Mouse (Mus musculus) lung, adult 2 months (tissue): Measurements from ENCODE around the gene Tmem156. TPM values are rescaled to one million over a fixed set of nuclear protein-coding genes. Genes with fewer than 3 reads are reported as not detected.
A peak's percentile ranks its signal among the peaks of the same experiment; 100 is the strongest.

Source experiments
- DNase-seq: peaks from one replicate; pipeline ENCODE4 v3.0.0; 2022
- H3K4me1 ChIP-seq: fragments of 200-500 bp; 2 replicates; pipeline ENCODE4 v1.6.1; 2011; ENCODE audit warnings: low read length; ENCODE audit not compliant: control insufficient read depth, insufficient read depth
- H3K4me3 ChIP-seq: fragments of 200-500 bp; replicated peaks from 2 replicates; pipeline ENCODE3; 2011; ENCODE audit warnings: low read depth, mild to moderate bottlenecking, control low read depth, low read length; ENCODE audit errors: extremely low read depth
- CTCF ChIP-seq: fragments of 200-500 bp; IDR thresholded peaks from 2 replicates; pipeline ENCODE4 v1.5.1; 2011; ENCODE audit warnings: mild to moderate bottlenecking, low read length, control low read depth; ENCODE audit not compliant: insufficient read depth
- POLR2A ChIP-seq: fragments of 200-500 bp; IDR thresholded peaks from 2 replicates; pipeline ENCODE4 v1.6.1; 2011; ENCODE audit warnings: low read depth, mild to moderate bottlenecking, control low read depth, low read length, borderline replicate concordance; ENCODE audit errors: extremely low read depth
- WGBS: fragments of 180-500 bp; shearing (Covaris S2); methylation state at CpG from one replicate; pipeline ENCODE4 v1.1.7; 2018; 5-methylcytosine and 5-hydroxymethylcytosine counted together
- polyA plus RNA-seq: library from polyadenylated mRNA; depleted of rRNA; stranded (reverse); fragments of >200 nt; gene quantifications from 2 replicates; pipeline ENCODE4 v1.2.3, GENCODE M21; 2012

Gene Tmem156
- polyA plus RNA-seq, 1 experiment: 1.5 TPM

DNA sequence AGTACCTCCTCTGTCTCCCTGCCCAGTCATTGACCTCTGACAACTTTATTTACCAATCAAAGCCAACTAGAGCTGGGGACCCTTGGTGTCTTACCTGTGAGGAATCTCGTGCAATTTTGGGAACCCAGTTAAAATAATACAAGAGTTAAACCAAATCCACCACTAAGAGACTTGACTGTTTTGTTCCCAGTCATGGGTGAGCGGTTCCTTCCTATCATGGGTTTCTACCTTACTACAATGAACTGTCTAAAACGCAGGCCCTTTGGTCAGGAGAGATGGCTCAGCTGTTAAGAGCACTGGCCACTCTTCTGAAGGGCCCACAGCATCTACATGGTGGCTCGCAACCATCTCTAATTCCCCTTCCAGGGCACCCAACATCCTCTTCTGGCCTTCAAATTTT, 10.1 kb downstream of the Tmem156 start:
- Histone ChIP-seq H3K4me3 (no peak overlapping the region), H3K4me1 (peaks cover 6% of the 10 kb centered on the region)
- 90% methylated on average over 4 of the region's 4 CpGs for WGBS
- TF ChIP-seq POLR2A (no peak), CTCF (no peak)
- DNase-seq: no peak

DNA sequence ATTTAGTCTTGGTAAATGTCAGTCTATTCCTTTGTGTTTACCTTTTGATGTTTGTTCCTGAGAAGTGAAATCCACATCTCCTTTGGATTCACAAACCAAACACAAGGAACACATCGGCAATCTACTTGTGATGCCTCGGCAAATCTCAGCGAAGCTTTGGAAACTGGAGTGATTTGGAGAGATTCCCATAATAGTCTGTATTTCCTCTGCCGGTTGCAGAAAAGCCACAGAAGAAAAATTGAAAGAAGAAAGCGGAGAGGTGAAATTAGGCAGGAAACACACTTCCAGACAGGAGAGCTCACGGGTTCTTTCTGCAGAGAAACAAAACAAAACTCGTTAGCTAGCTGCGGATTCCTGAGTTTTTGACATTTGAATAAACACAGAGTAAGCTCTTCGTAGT, 12.1 kb downstream of the Tmem156 start:
- 18% methylated on average over 9 of the region's 9 CpGs for WGBS
- TF ChIP-seq POLR2A (no peak), CTCF (no peak)
- H3K4me3 ChIP-seq: peak overlapping the region; percentile 60
- DNase-seq: no peak
- H3K4me1 ChIP-seq: peaks cover 5% of the 10 kb centered on the region

DNA sequence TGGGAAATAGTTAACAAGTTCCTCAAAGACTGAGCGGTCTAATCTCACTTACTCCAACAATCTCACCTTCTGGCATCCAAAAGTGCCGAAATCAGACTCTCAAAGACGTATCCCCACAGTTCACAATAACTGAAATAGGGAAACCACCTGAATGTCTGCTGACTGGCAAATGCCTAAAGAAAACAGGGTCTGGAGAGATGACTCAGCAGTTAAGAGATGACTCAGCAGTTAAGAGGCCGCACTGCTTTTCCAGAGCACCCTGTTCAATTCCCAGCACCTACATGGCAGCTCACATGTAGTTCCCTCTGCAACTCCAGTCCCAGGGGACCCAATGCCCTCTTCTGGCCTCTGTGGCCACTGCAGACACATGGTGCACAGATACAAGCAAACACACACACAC, 13.9 kb downstream of the Tmem156 start:
- WGBS: 92% methylated on average over 4 of the region's 4 CpGs
- no peak for DNase-seq
- H3K4me1 ChIP-seq: peaks cover 5% of the 10 kb centered on the region
- H3K4me3 ChIP-seq: no peak overlapping the region
- TF ChIP-seq POLR2A: no peak
- TF ChIP-seq CTCF: no peak

DNA sequence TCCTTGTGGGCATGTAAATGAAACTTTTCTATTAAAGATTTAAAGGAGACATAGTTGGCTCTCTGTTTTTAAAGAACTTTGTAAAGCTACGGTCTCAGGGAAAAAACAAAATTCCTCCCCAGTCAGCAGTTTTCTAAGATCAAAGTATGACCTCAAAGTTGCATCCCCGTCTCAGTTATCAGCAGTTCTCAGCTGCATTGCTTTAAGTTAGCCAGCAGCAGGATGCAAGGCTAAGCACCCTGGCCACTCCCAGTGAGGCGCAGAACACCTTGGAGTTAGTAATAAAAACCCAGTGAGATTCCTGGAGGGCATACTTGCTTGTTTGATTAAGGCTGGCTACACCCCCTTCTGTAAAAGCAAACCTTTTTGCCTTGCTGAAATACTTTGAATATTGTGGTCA, 15.2 kb downstream of the Tmem156 start:
- DNase-seq: no peak

DNA sequence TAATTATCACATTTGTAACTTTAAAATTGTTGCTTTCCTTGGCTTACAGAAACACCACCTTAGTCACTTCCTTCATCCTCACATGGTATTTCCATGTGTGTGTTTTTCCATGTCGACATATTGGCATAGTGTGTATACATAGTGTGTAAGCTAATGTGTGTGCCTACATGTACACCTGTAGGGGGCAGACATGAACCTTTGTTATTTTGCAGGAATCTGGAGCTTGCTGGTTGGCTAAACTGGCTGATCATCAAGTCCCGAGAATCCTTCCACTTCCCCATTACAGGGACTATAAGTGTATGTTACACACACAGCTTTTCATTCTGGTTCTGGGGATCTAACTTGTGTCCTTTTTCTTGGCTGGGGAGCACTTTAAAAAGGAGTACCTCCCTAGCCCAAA, 15.8 kb downstream of the Tmem156 start:
- DNase-seq: no peak
- 34% methylated on average over 2 of the region's 2 CpGs for WGBS

More for the DNA sequence above, 15.2 kb downstream of the Tmem156 start:
- TF ChIP-seq POLR2A (no peak), CTCF (no peak)
- Histone ChIP-seq H3K4me3 (no peak overlapping the region), H3K4me1 (peaks cover 5% of the 10 kb centered on the region)
- 51% methylated on average over 3 of the region's 3 CpGs for WGBS

DNA sequence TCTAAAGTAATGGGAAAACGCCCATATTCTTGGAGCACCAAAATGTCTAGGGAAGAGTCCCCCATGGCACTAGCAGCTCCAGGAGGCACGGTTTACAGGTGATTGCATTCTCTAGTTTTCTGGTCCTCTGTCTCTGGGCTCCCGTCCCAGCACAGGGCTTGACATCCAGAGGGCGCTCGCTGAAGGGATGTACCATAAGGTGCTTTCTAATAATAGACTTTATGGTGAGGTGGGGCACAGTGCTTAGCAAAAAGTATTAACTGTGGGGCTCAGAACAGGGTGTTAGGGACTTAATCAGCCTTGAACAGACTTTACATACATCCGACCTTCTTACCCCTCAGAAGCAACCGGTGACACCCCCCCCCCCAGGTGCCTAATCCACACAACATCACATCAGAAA, 17.2 kb downstream of the Tmem156 start:
- 68% methylated on average over 7 of the region's 7 CpGs for whole genome bisulfite sequencing
- no peak overlapping the region for H3K4me3 ChIP-seq
- DNase-seq: no peak
- TF ChIP-seq POLR2A (no peak), CTCF (peak; percentile 39; the same call in 1 of the 2 replicates)
- H3K4me1 ChIP-seq: peaks cover 2% of the 10 kb centered on the region; the same call in 1 of the 2 replicates

More for the DNA sequence above, 15.8 kb downstream of the Tmem156 start:
- Histone ChIP-seq H3K4me3 (no peak overlapping the region), H3K4me1 (peaks cover 5% of the 10 kb centered on the region)
- TF ChIP-seq POLR2A (no peak), CTCF (no peak)

DNA sequence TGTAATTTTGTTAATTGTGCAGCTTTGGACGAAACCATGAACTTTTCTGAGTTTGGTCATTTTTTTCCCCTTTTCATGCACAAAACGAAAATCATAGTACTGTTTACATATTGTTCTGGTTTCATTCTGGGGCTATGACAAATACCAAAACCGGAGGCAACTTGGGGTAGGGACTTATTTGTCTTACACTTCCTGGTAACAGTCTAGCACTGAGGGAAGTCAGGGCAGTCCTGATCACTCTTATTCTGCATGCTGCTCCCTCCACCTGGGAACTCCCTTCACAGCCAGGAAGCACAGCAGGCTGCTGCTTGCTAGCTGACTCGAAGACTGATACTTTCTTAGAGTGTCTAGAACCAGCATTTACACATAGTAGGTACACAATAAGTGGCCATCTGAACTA, 18.7 kb downstream of the Tmem156 start:
- DNase-seq: no peak
- no peak for TF ChIP-seq CTCF
- no peak for TF ChIP-seq POLR2A
- H3K4me3 ChIP-seq: no peak overlapping the region
- 61% methylated on average over 4 of the region's 4 CpGs for WGBS
- H3K4me1 ChIP-seq: peaks cover 2% of the 10 kb centered on the region; the same call in 1 of the 2 replicates

DNA sequence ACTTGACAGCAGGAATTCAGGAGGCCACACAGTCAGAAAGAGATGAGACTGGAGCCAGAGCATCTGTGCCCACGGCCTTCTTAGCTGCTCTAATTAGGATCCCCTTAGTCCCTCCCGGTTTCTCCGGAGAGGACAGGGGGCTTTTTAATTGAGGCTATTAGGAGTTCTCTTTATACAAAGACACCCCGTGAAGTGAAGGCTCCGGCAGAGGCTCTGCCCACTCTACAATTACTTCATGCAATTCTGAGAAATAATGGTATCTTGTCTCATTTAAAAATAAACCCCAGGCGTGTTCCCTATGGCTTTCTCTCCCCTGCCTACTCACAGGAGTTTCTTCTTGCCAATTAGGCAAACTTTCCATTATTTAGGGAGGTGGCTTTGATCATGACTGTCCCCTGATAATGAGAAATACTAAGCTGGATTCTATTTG, 20.2 kb downstream of the Tmem156 start:
- peaks cover 2% of the 10 kb centered on the region; the same call in 1 of the 2 replicates for H3K4me1 ChIP-seq
- no peak for DNase-seq
- WGBS: 82% methylated on average over 6 of the region's 6 CpGs

DNA sequence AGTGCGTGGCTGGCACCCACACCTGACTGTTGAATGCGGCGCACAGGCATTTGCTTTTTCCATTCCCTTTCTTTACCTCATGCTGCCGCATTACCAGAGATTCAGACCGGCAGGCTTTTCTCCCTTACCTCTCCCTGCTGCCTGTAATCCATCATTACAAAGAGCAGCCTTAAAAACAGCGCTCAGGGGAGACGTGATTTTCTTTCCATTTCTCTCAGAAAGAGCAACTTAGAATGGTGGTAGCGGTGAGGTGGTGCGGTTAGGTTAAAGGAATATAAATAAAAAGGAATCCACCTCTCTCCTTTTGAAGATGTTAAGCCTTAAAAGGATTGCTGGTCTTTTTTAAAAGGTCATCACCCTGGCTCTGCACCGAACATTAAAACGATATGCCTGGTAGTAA, 22.1 kb downstream of the Tmem156 start:
- no peak for DNase-seq
- TF ChIP-seq CTCF: no peak
- no peak for TF ChIP-seq POLR2A
- Histone ChIP-seq H3K4me3 (no peak overlapping the region), H3K4me1 (no peaks in the 10 kb centered on the region; the same call in 1 of the 2 replicates)
- 86% methylated on average over 11 of the region's 11 CpGs for WGBS

More for the DNA sequence above, 20.2 kb downstream of the Tmem156 start:
- TF ChIP-seq POLR2A (no peak), CTCF (no peak)
- no peak overlapping the region for H3K4me3 ChIP-seq

DNA sequence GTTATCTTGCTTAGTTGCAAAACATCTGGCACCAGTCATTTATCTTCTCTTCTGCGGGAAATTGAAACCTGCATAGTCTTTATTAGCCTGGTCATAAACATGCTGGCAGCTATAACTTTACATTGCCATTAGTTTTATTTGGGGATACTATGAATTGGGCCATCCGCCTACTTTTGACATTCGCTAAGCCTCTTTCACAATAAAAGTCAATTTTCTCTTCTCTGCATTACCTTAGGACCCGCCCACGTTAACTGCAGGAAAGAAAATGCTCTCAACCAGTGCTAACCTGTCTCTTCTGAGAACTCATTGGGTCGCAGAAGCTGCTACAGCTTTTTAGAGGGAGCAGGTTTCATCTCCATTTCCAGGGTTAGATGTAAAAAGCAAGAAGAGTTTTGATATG, 23.8 kb downstream of the Tmem156 start:
- TF ChIP-seq CTCF: no peak
- TF ChIP-seq POLR2A: no peak
- DNase-seq: no peak
- no peaks in the 10 kb centered on the region for H3K4me1 ChIP-seq
- 86% methylated on average over 6 of the region's 6 CpGs for WGBS
- no peak overlapping the region for H3K4me3 ChIP-seq

DNA sequence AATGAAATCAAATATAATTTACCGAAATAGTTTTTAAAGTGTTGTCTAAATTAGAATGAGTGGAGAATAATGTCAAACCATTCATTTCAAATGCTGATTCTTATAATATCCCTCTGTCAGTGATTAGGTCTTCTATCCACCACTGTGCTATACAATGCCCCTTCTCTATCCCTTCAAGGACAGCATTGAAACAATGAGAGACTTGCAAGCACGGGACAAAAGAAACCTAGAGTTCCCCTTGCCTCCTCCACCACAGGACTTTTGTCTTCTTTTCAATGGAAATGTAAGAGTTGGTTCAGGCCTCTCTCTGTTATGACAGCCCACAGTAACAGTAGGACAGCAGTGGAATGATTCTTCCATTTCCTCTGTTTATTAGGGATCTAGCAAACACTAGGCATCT, 28.7 kb downstream of the Tmem156 start:
- no peak overlapping the region for H3K4me3 ChIP-seq
- TF ChIP-seq POLR2A: no peak
- TF ChIP-seq CTCF: no peak
- DNase-seq: no peak
- 79% methylated on average over 2 of the region's 2 CpGs for WGBS
- H3K4me1 ChIP-seq: peaks cover 3% of the 10 kb centered on the region; the same call in 1 of the 2 replicates
